Mouse (Mus musculus): ENCODE results near the gene Bcam. TPM values are rescaled to one million over a fixed set of nuclear protein-coding genes. Genes with fewer than 3 reads are reported as not detected.

Bcam gene
- total RNA-seq, 2 experiments from 2014 or later, result 22.0 to 22.6 TPM

DNA sequence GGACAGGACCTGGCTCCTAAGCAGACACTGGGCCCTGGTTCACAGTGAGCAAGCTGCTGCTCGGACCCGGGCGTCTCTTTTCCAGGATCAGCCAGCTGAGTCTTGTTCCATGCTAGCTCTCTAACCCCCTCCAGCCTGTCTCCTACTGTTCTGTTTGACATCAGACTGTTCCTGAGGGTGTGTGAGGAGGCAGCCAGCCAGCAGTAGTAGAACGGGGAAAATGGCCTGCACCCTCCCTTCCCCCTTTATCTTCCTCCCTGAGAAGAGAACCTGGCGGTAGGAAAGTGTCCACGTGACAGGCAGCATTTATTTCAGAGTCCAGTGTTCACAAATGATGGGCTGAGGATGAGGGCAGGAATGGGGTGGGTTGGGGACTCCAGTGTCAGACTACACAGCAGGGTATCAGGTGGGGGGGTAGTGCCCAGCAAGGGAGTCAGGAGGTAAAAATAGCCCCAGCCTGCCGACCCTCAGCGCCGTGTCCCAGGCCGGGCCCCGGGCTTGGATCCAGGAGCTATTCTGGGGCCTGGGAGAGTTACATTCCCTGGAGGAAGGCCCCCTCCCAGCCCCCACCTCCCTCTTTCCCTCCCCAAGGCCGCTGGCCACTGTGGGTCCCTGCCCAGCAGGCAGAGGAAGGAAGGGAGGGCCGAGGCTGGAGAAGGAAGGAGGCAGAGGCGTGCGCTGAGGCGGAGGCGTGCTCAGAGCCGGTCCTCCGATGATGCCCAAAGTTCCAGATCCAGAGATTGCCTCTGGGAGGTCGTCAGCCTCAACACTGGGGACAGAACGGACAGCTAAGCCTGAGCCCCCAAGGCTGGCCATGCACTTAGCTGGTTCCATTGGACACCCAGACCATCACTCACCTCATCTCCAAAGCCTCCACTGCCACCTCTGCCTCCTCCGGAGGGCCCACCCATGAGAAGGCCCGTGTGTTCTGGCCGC is 14.7 kb downstream of the Bcam start:
- intact Hi-C loops (cut with DNase I), result no loop called here
- peak; percentile 64 to 76 for DNase-seq

DNA sequence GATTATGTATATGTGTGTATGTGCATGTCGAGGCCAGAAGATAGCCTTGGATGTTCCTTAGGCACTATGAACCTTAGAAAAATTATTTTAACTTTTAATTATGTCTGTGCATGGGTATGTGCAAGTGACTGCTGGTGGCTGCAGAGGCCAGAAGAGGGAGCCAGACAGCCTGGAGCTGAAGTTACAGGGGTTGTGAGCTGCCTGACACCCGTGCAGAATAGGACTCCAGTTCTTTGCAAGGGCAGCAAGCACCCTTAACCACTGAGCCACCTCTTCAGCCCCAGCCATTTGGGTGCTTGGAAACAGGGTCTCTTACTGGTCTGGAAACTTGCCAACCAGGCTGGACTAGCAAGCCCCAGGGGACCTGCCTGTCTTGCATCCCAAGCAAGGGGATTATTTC is 15.8 kb downstream of the Bcam start:
- no peak for DNase-seq
- intact Hi-C loops (cut with DNase I), result no loop called here

DNA sequence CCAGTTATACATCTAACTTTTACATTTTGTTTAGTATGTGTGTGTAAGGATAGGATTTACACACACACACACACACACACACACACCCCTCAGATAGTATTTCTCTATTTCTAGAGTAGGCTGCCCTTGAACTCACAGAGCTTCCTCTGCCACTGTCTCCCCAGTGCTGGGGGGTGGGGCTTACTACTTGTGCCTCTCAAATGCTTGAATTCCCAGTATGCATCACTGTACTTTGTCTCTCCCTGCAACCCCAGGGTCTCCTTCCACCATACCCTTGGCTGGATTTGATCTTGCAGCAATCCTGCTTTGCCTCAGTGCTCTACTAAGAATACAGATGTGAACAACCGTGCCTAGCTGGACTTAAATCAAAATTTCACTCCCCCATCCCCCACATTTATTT is 16.8 kb downstream of the Bcam start:
- DNase-seq, result no peak
- intact Hi-C loops (cut with DNase I), result loop anchor here (1.0 to 5.0 kb wide), 2 partner anchors 35 to 88 kb away; no protein-coding TSS in a partner anchor

DNA sequence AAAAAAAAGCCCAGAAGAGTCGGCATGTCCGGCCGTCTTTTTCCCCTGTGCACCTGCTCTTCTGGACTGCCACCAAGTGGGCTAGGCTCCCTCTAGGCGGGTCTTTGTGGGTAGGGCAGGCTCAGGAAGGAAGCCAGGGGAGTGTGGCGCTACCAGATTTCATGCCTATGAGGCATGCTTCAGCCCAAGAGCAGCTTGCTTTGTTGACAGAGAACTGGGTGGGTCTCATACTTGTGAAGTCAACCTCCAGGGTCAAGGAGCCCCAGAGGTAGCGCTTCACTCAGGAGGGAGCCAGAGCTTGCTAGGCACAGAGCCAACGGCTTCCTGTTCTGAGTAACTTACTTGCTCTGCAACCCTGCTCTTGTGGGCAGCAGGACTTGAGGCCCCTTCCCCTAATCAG is 17.2 kb downstream of the Bcam start:
- intact Hi-C loops (cut with DNase I), result loop anchor here (5.0 kb wide), 1 partner anchor 89 kb away; no protein-coding TSS in a partner anchor
- no peak for DNase-seq

DNA sequence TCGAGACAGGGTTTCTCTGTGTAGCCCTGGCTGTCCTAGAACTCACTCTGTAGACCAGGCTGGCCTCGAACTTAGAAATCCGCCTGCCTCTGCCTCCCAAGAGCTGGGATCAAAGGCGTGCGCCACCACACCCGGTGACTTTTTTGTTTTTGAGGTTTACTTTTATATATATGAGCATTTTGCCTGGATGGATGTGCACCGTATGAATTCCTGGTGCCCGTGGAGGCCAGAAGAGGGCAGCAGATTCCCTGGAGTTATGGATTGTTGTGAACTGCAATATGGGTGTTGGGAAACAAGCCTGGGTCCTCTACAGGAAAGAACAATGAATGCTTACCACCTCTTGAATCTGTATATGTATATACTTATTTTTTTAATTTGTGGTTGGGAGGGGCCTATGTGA is 18.2 kb downstream of the Bcam start:
- no peak for DNase-seq
- intact Hi-C loops (cut with DNase I), result loop anchor here (5.0 kb wide), 1 partner anchor 90 kb away; no protein-coding TSS in a partner anchor

DNA sequence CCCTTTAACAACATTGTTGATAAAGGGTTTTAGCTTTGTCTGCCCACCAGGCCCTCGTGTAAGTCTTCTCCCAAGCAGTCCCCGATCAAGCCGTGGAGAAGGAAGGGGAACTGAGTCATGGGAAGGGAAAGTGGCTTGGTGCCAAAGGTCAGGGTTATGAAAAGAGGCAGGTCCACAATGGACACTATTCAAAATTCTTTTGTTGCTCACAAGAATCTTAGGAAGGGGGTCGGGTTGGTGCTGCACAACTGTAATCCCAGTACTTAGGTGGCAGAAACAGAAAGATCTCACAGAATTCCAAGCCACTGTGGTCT is 19.8 kb downstream of the Bcam start:
- DNase-seq, result no peak
- intact Hi-C loops (cut with DNase I), result loop anchor here (2.0 to 5.0 kb wide), 2 partner anchors 38 to 91 kb away; no protein-coding TSS in a partner anchor

DNA sequence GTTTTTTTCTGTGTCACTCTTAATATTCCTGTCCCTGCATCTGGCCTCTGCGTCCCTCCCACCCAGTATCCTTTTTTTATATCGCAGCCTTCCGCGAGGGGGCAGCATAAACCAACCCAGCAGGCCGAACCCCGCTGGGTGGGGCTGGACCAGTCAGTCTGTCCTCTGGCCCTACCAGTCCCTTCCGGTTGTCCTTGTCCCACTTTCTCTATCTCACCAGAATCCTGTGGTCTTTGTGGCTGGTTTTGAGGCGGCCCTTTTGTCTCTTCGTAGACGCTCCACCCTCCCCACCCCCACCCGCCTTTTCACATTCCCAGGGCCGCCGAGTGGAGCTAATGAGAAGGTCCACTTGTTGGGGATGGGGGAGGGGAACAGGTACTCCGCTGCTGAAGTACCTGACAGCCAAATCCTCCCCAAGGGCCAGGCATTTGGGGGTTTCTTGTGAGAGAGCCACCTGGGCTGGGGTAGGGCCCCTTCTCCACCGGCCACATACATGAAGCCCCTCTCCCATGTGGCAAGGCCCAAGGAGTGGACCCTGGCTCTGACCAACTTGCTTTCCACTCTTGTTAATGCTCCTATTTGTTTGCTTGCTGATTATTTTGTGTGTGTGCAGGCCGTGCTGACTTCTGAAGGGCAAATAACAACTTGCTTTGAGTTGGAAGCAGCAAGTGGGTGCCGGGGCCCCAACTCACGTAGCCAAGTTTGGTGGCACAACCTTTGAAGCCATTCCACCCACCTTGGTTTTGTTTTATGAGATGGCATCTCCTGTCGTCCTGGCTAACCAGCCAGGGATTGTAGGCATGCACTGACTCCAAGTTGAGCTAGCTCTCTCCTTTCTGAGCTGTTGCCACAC is 20.4 kb downstream of the Bcam start, which contains the start of gene Nectin2:
TSS of gene Nectin2 (minus strand) at position 267 of the 853 bp plus-strand sequence.
- peak; percentile 83 to 89 for DNase-seq
- intact Hi-C loops (cut with DNase I), result loop anchor here (2.0 to 5.0 kb wide), 2 partner anchors 38 to 92 kb away; no protein-coding TSS in a partner anchor

DNA sequence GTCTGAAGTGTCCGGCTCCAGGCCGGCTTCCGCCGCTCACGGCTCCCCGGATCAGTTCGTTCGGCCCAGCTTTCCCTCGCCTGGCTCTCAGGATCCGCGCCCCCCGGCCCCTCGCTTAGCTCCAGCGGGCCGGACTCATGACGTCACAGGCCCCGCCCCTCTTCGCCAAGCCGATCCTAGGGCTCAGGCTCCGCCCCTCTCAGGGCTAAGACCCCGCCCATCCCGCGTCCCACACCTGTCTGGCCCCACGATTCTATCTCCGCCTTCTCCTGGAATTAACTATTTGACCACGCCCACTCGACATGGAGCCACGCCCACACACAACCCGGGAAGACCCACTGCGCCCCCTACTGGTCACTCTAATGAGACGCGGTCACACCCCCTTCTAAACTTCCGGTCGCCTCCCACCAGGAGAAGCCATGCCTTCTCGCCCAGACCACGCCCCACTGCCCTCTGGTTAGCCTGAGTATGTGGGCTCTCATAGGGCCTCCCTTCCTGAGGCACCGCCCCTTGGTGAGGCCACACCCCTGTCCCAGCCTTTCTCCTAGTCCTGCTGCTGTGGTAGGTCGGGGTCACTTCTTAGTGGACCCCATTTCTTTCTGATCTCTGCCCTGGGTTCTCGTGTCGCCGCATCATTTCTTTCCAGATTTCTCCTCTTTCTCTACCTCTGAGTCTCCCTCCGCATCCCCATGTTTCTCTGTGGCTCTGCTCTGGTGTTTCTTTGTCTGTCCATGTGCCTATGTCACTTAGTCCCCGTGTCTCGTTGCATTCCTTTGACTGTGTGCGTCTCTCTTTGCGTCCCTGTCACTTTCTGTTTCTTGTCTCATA is 21.2 kb downstream of the Bcam start:
- intact Hi-C loops (cut with DNase I), result loop anchor here (2.0 to 5.0 kb wide), 2 partner anchors 39 to 93 kb away; no protein-coding TSS in a partner anchor
- peak; percentile 95 for DNase-seq

DNA sequence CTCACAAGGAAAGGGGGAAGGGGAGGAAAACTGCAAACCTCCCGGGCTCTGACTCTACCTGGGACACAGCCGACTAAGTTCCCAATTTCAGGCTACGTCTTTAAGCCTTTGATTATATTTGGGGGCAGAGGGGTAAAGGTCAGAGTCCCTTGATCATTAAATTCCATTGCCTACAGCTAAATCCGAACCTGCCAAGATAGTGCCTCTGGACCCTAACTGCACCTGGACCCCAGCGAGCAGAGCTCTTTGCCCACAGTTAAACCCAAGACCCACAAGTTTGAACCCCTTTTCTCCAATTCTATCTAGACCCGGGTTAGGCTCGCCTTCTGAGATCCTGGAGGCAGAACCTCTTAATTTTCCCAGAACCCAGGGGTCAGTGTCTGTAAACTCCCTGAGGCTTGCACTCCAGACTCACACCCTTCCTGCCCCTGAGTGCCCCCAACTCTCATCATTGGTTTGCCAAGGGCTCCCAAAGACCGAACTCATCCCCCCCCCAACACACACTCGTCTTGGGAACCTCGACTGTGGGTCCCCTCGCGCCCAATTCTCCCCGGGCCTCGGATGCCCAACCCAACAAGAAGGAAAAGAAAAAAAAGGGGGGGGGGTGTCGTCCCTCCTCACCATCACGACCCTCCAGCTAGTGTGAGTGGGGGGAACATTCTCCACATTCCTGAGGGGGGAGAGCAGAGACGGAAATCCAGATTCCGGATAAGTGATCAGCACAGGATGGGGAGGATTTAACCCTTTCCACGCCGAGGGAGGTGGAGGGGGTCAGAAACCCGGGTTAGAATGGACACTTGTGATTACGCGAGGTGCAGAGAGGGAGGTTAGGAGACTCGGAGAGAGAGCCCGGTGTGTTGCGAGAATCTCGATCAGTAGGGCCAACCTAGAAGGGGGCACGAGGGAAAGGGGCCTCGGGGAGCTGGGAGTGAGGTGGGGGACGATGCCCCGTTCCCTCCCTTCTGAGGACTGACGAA is 22.3 kb downstream of the Bcam start:
- intact Hi-C loops (cut with DNase I), result no loop called here
- DNase-seq, result no peak

DNA sequence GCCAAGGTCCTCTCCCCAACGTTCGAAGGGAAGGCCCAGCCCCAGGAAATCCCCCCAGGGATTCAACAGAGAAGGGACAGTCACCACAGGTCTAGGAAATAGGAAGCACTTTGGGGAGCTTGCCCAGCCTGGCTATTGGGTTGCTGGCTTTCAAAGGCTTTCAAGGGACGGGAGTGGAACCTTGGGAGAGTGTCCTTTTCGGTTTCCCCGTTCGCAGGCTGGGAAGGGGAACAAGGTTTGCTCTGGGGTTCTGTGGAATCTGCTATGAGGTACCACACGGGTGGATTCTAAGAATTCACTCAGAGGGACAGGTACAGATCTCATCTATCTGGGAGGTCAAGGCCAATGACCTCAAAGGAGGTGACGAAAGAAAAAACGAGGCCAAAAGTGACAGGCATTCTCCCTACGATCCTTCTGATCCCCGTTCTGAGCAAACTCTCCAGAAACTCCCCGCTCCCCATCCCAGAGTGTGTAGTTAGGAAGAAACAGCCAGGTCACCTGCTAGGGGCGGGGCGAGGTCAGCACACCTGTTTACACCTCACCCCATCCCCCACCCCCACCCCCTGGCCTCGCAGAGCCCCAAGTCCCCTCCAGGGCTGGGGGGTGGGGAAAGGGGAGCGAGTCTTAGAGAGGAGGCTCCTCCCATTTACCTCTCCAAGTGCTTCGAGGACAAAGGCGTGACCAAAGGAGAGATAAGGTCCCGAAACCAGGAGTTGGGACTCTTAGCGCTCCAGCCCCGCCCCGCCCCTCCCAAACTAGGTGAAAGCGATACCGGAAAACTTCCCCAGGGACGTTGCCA is 23.2 kb downstream of the Bcam start:
- intact Hi-C loops (cut with DNase I), result no loop called here
- DNase-seq, result no peak

DNA sequence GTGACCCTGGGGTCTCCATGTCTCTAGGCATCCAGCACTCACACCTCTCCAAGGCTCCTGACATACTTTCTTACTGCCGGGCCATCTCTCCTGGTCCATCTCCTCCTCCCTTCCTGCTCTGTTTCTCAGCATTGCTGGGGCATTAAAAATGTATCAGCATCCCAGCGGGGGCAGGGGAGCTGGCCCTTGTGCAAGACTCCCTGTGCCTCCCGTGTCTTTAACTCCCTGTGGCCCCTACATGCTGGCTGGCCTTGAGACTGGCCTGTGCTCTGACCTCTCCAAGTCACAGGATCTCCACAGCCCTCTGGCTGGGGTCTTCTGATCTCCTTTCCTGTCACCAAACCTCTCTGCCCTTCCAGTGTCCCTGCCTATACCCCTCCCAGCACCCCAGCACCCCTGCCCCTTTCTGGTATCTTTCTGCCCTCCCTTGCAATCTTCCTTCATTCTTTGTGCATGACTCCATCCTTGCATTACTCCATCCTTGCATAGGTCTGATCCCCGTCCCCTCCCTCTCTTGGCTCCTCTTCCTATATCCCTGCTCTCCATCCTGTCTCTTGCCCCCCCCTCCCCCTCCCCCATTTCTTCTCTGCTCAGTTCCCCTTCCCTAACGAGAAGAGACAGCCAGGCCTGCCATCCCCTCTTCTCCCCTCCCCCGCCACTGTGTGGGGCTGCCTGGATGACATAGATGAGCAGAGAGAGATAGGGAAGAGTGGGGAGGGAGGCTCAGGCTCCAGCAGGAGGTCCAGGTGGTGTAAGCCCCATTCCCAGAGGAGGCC is 24.2 kb downstream of the Bcam start:
- intact Hi-C loops (cut with DNase I), result no loop called here

DNA sequence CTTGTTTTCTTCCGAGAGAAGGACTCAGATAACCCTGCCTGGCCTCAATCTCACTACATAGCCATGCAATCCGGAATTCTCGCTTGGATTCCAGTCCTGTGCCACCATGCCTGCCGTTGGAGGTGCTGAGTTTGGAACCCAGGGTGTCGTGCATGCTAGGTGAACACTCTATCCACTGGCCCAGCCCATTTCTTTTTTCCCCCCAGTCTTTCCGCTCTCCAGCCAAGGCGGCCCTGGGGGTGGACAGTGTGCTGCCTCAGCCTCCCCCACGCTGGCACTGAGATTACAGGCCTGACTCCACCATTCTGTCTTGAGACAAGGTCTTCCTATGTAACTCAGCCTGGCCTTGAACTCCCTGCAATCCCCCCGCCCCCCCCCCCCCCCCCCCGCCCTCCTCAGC is 24.8 kb downstream of the Bcam start:
- no peak for DNase-seq
- intact Hi-C loops (cut with DNase I), result no loop called here

More for the DNA sequence above, 24.2 kb downstream of the Bcam start:
- no peak for DNase-seq

DNA sequence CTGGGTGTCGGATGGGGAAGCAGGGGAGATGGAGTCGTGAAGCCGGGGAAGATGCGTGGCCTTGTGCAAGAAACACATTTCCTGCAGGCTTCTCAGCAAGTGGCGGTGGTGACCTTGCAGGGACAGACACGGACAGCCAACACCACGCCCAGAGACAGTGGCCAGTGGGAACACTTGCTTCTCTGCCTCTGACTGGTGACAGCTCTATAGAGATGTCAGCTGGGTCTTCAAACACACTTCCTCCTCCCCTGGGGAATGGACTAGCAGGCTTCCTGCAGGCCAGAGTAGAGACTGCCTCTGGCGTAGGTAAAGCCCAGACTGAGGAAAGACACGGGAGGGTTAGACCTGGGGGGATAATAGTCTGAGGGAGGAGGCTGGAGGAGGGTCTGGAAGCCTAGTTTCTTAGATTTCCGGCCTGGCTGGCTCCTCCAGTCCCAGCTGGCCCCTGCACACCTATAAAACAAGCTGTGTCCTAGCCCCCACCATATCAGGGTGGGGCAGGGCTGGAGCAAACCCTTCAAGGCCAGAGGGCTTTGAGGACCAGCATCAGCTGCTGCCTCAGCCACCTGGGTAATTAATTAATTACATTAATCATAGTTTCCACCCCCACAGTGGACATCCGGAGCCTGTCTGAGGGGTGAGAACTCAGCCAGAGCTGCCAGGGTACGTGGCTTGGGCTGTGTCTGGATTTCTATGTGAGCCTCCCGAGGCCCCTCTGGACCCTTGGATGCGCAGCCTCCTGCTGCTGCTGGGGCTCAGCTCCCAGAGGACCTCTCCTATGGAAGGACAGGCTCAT is 26.0 kb downstream of the Bcam start:
- DNase-seq, result no peak
- intact Hi-C loops (cut with DNase I), result no loop called here

DNA sequence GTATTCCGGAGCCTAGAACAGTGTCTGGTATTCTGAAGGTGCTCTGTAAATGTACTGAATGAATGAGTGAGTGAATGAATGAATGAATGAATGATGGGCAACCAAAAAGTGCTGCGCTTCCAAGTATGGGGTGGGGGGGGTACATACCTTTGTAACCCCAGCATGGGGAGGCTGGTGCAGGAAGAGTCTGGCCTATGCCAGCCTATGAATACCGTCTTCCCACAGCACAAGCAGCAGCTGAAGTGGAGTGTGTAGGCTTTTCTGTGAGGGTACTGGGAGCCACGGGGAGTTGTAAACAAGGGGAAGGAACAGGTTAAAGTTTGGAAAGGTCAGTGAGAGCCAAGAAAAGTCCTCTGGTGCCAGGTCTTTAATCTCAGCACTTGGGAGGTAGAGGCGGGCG is 27.0 kb downstream of the Bcam start:
- intact Hi-C loops (cut with DNase I), result no loop called here
- DNase-seq, result no peak

DNA sequence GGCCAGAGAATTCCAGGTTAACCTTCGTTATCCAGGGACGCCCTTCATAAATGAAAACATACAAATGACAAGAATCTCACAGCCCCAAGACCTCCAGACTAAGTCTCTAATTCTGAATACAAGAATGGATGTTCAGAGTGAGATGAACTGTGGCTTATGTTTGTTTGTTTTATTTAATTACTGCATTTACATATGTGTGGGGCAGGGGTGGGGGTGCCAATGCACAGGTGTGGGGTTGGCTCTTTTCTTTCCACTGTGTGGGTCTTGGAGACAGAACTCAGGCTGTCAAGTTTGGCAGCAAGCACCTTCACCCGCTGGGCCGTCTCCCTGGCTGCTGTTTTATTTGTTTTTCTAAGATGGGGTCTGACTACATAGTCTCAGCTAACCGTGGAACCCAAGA is 28.3 kb downstream of the Bcam start:
- intact Hi-C loops (cut with DNase I), result no loop called here
- DNase-seq, result no peak

DNA sequence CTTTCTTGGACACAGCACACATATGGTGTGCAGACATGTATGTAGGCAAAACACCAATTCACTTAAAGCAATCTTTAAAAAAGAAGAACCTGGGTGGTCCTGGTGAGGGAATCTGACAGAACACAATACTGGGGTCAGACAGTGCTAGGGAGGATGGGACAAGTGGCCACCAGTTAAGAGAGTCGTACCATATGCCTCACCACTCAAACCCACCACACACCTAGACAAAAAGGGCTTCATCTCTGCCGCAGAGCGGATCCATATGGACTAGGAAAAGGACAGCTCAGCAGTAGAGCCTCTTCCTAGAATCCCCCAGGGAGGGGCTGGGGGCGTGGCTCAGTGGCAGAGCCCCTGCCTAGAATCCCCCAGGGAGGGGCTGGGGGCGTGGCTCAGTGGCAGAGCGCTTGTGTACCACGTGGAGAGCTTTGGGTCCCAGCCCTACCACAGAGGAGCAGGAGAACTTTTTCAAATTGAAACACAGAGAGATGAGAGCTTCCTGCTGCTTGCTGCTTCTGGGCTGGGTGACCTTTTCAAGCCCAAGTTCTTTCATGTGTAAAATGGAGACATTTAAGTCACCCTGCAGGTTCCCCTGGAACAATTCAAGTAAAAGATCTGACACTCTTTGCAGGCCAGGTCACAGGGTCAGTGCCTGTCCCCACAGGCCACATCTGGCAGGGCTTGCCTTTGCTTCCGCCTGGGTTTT is 29.3 kb downstream of the Bcam start:
- intact Hi-C loops (cut with DNase I), result no loop called here

More for the DNA sequence above, 29.3 kb downstream of the Bcam start:
- DNase-seq, result no peak

All from gastrocnemius, postnatal 36 days (tissue).